Mouse (Mus musculus) urinary bladder, adult 18-20 months (tissue): Measurements from ENCODE around the gene Arhgef11.

Experiments
- DNase-seq, 2 experiments: peaks; one replicate each; pipeline ENCODE4 v3.0.0; 2022; ENCODE audit warnings: low spot score in 2 of 2, mixed read lengths in 2 of 2

Gene Arhgef11

GRCm38 (mm10) chr3:87661291-87661690 is 43.9 kb downstream of the Arhgef11 start:
- no peak for DNase-seq

- DNase-seq, result no peak
These were observed 101.2 kb downstream of the Arhgef11 start for GRCm38 (mm10) chr3:87718525-87718924.

- no peak for DNase-seq
These were observed 107.2 kb downstream of the Arhgef11 start for GRCm38 (mm10) chr3:87724556-87724955.

- DNase-seq, result no peak
These were observed 108.2 kb downstream of the Arhgef11 start for GRCm38 (mm10) chr3:87725396-87726160.

- no peak for DNase-seq
These were observed 108.8 kb downstream of the Arhgef11 start for GRCm38 (mm10) chr3:87726191-87726590.

GRCm38 (mm10) chr3:87728696-87729095 is 111.3 kb downstream of the Arhgef11 start:
- no peak for DNase-seq

- DNase-seq, result no peak
These were observed 115.7 kb downstream of the Arhgef11 start for GRCm38 (mm10) chr3:87733098-87733497.

GRCm38 (mm10) chr3:87733984-87734761 is 116.8 kb downstream of the Arhgef11 start:
- no peak for DNase-seq

- no peak for DNase-seq
These were observed 118.0 kb downstream of the Arhgef11 start for GRCm38 (mm10) chr3:87735335-87735734.

GRCm38 (mm10) chr3:87738906-87739305 is 121.5 kb downstream of the Arhgef11 start:
- no peak for DNase-seq

GRCm38 (mm10) chr3:87742013-87742412 is 124.7 kb downstream of the Arhgef11 start:
- no peak for DNase-seq

- no peak for DNase-seq
These were observed 125.4 kb downstream of the Arhgef11 start for GRCm38 (mm10) chr3:87742735-87743134.

GRCm38 (mm10) chr3:87743927-87744326 is 126.6 kb downstream of the Arhgef11 start:
- no peak for DNase-seq

- DNase-seq, result no peak
These were observed 127.8 kb downstream of the Arhgef11 start for GRCm38 (mm10) chr3:87745036-87745659.

GRCm38 (mm10) chr3:87748431-87748830 is 131.1 kb downstream of the Arhgef11 start, which contains the start of gene Lrrc71:
Gene Lrrc71 (minus strand): TSS chr3:87748625.
- DNase-seq, result no peak

- peak in 1 of 2 experiments; percentile 26 for DNase-seq
These were observed 131.7 kb downstream of the Arhgef11 start for GRCm38 (mm10) chr3:87749036-87749435.

GRCm38 (mm10) chr3:87749977-87750376 is 132.6 kb downstream of the Arhgef11 start:
- DNase-seq, result no peak

- DNase-seq, result no peak
These were observed 135.2 kb downstream of the Arhgef11 start for GRCm38 (mm10) chr3:87752567-87752966.

GRCm38 (mm10) chr3:87753829-87754228 is 136.5 kb downstream of the Arhgef11 start:
- no peak for DNase-seq

GRCm38 (mm10) chr3:87755964-87756363 is 138.6 kb downstream of the Arhgef11 start:
- peak; percentile 72 to 85 for DNase-seq

- DNase-seq, result no peak
These were observed 139.1 kb downstream of the Arhgef11 start for GRCm38 (mm10) chr3:87756488-87756887.

- DNase-seq, result no peak
These were observed 141.3 kb downstream of the Arhgef11 start for GRCm38 (mm10) chr3:87758641-87759040.
